Mouse (Mus musculus) erythroblast, embryonic 14.5 days (primary cell): Measurements from ENCODE around the gene Slc6a16.

Experiments
- GATA1 ChIP-seq: IDR thresholded peaks from 2 replicates; pipeline ENCODE4 v1.6.1; 2012; ENCODE audit warnings: low read length, inconsistent platforms, mixed read lengths
- TAL1 ChIP-seq: IDR thresholded peaks from 3 replicates; pipeline ENCODE4 v1.6.1; 2012; ENCODE audit warnings: low read length, inconsistent platforms, mixed read lengths

DNA sequence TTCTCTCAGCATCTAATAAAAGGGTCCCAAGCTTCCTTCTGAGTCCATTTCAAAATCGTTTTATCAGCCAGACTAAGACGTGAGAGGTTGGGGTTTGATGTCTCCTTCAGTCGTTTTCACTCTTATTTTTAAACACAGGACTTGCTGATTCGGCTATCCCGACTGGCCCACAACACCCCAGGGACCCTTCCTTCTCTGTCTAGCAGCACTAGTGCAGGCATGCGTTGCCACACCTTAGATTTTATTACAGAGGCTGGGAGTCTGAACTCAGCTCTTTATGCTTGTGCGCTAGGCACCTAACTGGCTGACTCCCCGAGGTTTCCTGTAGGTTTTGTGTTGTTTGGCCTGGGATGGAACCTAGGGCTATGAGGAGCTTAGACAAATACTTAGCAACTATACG lies 72.6 kb downstream of the Slc6a16 start:
- no peak for TF ChIP-seq GATA1
- no peak for TF ChIP-seq TAL1
